Mouse (Mus musculus): ENCODE measurements at regions not wholly inside any gene's neighbourhood (a gene's known extent, or its start where the extent isn't known, plus 50 kb on each side); places are given as distances from the start of the nearest gene placed in this dataset.
A peak's percentile ranks its signal among the peaks of the same experiment; 100 is the strongest.
"Not testable (repeated sequence)": the region's sequence is repeated elsewhere in the genome, so short reads cannot be mapped to it uniquely, and the experiment has no call there.

- no peak for DNase-seq (ENCODE audit: low read depth)
Observed at GRCm38 (mm10) chr14:53800508-53801136, 453.3 kb downstream of the Dad1 start.

GRCm38 (mm10) chr14:53795160-53795559 is 458.7 kb downstream of the Dad1 start:
- DNase-seq (ENCODE audit: low read depth) = not testable (repeated sequence)

- DNase-seq (ENCODE audit: low read depth) = no peak
Observed at GRCm38 (mm10) chr14:53794527-53794926, 459.4 kb downstream of the Dad1 start.

- DNase-seq (ENCODE audit: low read depth) = not testable (repeated sequence)
Observed at GRCm38 (mm10) chr14:53792432-53792831, 461.5 kb downstream of the Dad1 start.

GRCm38 (mm10) chr14:53785547-53785946 is 468.4 kb downstream of the Dad1 start:
- not testable (repeated sequence) for DNase-seq (ENCODE audit: low read depth)

GRCm38 (mm10) chr14:53777375-53777774 is 476.5 kb downstream of the Dad1 start:
- DNase-seq (ENCODE audit: low read depth) = no peak

GRCm38 (mm10) chr14:53776717-53777116 is 477.2 kb downstream of the Dad1 start:
- peak; percentile 34 for DNase-seq (ENCODE audit: low read depth)

GRCm38 (mm10) chr14:53766501-53766900 is 487.4 kb downstream of the Dad1 start:
- DNase-seq (ENCODE audit: low read depth) = not testable (repeated sequence)

- not testable (repeated sequence) for DNase-seq (ENCODE audit: low read depth)
Observed at GRCm38 (mm10) chr14:53765918-53766317, 488.0 kb downstream of the Dad1 start.

GRCm38 (mm10) chr14:53760578-53760977 is 493.3 kb downstream of the Dad1 start:
- not testable (repeated sequence) for DNase-seq (ENCODE audit: low read depth)

GRCm38 (mm10) chr14:53757782-53758181 is 496.1 kb downstream of the Dad1 start:
- not testable (repeated sequence) for DNase-seq (ENCODE audit: low read depth)

GRCm38 (mm10) chr14:53757095-53757494 is 496.8 kb downstream of the Dad1 start:
- DNase-seq (ENCODE audit: low read depth) = not testable (repeated sequence)

- DNase-seq (ENCODE audit: low read depth) = no peak
Observed at GRCm38 (mm10) chr14:53750703-53751441, 503.0 kb downstream of the Dad1 start.

GRCm38 (mm10) chr14:53743552-53743951 is 510.4 kb downstream of the Dad1 start:
- not testable (repeated sequence) for DNase-seq (ENCODE audit: low read depth)

GRCm38 (mm10) chr14:53742864-53743263 is 511.0 kb downstream of the Dad1 start:
- DNase-seq (ENCODE audit: low read depth) = not testable (repeated sequence)

- DNase-seq (ENCODE audit: low read depth) = not testable (repeated sequence)
Observed at GRCm38 (mm10) chr14:53741246-53741645, 512.7 kb downstream of the Dad1 start.

- not testable (repeated sequence) for DNase-seq (ENCODE audit: low read depth)
Observed at GRCm38 (mm10) chr14:53737962-53738361, 515.9 kb downstream of the Dad1 start.

- DNase-seq (ENCODE audit: low read depth) = not testable (repeated sequence)
Observed at GRCm38 (mm10) chr14:53736274-53736673, 517.6 kb downstream of the Dad1 start.

- DNase-seq (ENCODE audit: low read depth) = not testable (repeated sequence)
Observed at GRCm38 (mm10) chr14:53731600-53731999, 522.3 kb downstream of the Dad1 start.

- DNase-seq (ENCODE audit: low read depth) = not testable (repeated sequence)
Observed at GRCm38 (mm10) chr14:53729877-53730276, 524.0 kb downstream of the Dad1 start.

- DNase-seq (ENCODE audit: low read depth) = not testable (repeated sequence)
Observed at GRCm38 (mm10) chr14:53729149-53729548, 524.8 kb downstream of the Dad1 start.

GRCm38 (mm10) chr14:53726914-53727313 is 527.0 kb downstream of the Dad1 start:
- DNase-seq (ENCODE audit: low read depth) = not testable (repeated sequence)

- DNase-seq (ENCODE audit: low read depth) = not testable (repeated sequence)
Observed at GRCm38 (mm10) chr14:53723611-53724010, 530.3 kb downstream of the Dad1 start.
